Mouse (Mus musculus) layer of hippocampus, adult 18-20 months (tissue): ENCODE measurements around the gene Prune2. TPM values are rescaled to one million over a fixed set of nuclear protein-coding genes. Genes with fewer than 3 reads are reported as not detected.
A peak's percentile ranks its signal among the peaks of the same experiment; 100 is the strongest.

ENCODE experiments used
- DNase-seq, 2 experiments: peaks; one replicate each; pipeline ENCODE4 v3.0.0; 2022; ENCODE audit warnings: low spot score in 2 of 2
- long read RNA-seq: library from polyadenylated mRNA; stranded (forward); transcript quantifications from one replicate; pipeline ENCODE4 v2.0.0, GENCODE M21; 2021
- total RNA-seq, 2 experiments: library from RNA; stranded (reverse); gene quantifications; 2 replicates each; pipeline ENCODE4 v1.2.3; 2021

Gene Prune2
- 10 to 100 TPM; 70.0 to 80.0 TPM for total RNA-seq
- long read RNA-seq, transcript Prune2-207 (11 exons, 2,115 nt): major isoform, 40 of 52 reads
- long read RNA-seq, partial matches to known transcripts: 2 of 52 reads
- long read RNA-seq, other reads (novel, unspliced or antisense): 10 of 52 reads

DNA sequence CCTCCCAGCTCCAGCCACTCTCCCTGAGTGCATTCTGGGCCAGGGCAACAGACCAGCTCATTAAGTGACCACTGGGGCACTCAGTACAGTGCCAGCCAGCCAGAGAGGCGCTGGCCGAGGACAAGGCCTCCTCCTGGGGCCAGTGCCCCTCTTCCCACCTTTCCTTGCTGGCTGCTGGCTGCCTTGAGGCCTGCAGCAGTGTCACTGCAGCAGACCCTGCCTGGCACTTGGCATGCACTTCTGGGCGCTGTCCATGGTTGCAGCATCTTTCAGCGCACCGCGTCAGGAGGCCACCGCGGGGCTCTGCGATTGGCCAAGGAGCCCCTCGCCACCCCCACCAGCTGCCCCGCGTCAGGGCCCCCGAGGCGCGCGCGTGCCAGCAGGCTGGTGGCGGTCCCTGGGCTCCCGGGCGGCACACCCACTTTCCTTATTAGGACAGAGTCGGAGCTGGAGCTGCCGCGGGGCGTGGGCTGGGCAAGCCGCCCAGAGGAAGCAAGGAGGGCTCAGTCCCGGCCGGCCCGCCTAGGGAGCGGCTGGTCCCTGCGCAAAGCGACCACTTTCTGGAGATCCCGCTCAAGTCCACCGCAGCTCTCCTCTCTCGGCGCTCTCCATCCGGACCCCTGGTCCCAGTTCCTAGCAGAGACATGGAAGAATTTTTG, at the start of gene Prune2:
TSS of gene Prune2 (plus strand) at position 506 of the 659 bp plus-strand sequence.
- peak; percentile 9 to 12 for DNase-seq

DNA sequence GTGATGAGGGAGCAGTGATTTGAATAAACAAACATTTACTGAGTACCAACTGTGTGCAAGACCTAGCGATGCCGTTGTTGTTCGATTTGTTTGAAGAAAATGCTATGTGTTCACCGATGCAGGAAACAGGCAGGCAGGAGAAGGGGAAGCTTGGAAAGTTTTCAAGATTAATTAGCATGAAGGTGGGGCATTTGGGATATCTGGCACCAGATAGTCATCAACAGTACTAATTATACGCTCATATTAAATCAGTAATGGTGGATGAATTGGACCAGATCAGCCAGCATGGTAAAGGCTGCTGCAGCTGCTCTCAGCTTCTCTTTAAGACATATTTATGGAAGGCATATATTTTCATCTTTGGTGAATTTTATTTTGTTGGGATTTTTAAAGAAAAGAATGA, 44.4 kb upstream of the Prune2 start:
- DNase-seq: no peak

DNA sequence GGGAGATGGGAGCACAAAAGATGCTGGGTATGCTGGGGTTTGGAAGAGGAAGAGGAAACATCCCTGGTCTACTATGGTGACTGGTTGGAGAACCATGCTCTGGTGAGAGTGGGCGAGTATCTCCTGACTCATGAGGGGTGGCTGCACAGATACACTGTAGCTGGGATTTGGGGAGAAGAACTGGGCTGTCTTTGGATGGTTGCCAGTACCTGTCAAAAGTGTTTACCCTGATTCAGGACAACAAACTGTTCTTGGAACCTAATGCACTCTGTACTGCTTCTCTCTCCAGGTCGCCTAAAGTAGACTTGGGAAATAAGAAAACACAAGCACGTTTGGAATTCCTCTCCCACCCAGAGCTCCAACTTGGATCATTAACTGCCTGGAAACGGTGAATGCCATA, 31.4 kb upstream of the Prune2 start:
- DNase-seq: no peak

DNA sequence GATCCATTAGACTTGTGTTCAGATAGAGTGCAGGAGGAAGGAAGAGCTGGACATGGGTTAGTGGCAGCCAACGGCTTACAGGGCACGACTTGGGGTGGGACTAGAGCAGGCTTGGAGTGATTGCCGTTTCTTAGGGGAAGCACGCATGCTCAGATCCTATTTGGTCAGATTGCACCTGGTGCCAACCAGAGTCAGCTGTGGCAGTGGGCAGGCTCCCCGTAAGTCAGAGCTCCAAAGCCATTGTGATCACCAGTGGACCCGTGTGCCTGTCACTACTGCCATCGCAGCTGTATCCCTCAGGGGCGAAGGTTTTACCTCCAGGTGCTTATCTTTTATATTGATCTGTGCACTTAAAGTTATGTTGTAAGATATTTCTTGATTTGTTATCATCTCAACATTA, 21.3 kb upstream of the Prune2 start:
- no peak for DNase-seq

DNA sequence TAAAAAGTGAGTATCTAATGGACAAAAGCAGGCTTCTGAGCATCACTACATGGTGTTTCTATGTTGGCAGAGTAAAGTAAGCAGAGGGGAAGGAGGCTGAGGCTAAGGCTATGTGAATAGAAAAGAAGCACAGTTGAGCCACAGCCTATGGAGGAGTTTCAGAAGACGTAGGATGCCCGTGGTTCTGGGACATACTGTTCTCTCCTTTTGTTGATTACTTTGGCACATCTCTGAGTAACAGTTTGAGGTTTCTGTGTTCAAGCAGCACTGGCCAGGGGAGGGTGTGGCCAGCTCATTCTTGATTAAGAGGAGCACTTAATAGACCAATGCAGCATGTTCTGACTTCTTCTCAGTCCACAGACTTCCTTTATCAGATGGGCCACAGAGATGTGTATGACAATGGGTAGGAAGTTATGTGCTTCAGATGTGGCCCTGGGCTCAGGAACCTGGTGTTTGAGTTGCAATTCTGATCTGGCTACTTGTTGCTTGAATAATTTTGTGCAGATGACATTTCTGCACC, 7.1 kb upstream of the Prune2 start:
- DNase-seq: no peak

DNA sequence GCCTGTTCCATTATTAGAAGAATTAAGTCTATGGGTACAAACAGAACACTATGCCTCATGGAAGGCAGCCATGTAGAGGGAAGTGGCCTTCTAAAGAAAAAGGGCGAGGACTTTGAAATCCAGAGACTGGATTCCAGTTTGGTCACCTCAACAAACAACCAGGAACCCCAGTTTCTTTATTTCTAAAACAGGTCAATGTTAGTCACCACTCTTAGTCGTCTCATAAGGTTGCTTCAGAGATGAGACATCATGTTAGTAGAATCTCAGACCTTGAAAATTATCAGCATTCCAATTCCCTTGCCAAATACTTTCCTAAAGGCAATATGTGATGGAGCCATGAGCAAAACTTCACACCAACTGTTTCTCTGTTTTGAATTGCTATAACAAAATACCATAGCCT, 6.6 kb upstream of the Prune2 start:
- no peak for DNase-seq

DNA sequence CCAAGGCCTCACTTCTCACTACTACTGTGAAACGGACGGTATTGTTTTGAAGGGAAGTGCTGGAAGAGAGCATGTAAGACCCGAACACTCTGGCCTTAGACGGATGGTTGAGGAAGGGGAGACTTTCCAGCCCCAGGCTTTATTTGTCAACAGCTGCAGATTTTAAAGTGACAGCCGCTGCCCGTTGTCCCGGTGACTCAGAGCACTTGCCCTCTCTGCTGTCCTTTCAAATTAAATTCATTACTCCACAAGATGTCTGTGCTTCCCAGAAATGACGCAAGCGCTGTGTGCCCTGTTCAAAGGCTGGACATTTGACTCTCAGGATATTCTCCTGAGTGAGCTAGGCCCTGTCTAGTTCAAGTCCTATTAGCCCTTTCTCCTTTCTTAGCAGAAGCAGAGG, 5.9 kb upstream of the Prune2 start:
- DNase-seq: no peak

DNA sequence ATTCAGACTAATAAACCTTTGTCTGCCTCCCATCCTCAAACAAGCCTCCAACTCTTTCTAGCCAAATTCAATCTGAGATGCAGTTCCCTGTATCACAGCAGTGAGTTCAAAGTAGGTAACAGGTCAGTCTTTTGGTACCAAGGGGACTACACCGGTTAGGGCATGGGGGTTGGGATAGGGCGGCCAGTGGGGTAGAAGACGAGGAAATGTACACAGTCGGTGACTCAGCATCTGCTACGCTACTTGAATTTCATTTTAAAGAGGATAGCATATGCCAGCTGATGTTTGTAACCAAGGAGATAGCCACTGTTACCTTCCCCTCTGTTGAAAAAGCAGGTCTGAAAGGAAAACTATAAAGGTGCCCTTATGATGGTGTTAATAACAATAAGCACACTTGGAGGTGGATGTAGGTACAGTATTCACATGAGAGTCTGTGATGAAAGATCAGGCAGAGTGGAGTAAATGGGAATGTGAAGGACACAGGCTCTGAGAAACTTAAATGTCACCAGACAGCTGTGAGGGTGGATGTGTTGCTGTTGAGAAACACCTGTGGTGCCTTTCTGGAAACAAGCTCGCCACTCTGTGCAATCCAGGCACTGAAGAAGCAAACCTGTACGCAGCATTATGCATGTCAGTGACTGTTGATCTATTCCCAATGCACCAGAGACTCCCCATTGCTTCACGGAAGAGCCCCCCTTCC, 5.1 kb upstream of the Prune2 start:
- DNase-seq: no peak

DNA sequence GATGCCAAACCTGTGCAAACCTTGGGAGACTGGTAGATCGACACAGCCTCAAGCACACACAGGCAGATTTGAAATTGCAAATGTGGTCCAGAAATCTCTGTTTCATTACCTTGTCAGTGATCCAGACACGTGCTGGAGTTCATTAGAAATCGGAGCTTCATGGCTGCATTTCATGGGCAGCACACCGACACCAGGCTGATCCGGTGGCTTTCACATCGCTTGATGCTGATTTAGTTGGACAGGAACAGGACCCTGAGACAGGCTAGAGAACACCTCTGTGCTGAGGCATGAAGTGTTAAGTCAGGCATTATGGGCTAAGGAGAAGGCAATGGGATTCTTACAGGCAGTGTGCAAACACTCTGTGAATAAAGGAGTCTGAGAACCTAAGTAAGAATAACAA, 1.2 kb upstream of the Prune2 start:
- DNase-seq: no peak

DNA sequence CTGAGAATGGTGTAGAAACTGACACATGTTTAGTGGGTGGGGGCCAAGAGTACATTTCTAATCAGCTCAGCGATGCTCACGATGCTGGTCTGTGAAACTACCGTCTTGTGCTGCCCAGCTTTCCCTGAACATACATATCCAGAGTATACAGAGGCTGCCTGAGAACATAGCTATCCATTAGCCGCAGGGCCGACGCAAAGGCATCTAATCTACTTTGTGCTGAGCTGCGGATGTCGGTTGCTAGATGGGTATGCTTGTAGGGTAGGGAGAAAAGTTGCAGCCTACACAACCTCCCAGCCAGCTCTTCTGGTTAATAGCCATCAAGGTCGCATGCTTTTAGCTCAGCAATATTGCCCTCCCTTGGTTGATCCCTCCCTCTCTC, 696 bp upstream of the Prune2 start:
- DNase-seq: peak in 1 of 2 experiments; percentile 2

DNA sequence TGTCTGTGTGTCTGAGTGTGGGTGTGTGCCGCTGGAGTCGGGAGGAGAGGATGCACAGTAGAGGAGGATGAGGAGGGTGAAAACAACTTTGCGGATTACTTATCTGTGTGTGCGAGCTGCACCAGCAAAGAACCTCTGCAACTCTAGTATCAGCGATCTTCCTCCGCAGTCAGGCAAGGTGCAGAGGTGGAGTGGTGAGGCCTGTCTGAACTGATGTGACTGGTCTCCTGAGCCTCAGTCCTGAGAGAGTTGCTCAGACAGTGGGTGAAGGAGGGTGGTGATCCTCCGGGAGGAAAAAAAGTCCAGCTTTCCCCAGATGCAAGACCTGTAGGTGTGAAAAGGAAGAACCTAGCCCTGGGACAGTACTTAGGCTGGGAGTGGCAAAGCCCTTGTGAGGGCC, 401 bp downstream of the Prune2 start:
- DNase-seq: no peak

DNA sequence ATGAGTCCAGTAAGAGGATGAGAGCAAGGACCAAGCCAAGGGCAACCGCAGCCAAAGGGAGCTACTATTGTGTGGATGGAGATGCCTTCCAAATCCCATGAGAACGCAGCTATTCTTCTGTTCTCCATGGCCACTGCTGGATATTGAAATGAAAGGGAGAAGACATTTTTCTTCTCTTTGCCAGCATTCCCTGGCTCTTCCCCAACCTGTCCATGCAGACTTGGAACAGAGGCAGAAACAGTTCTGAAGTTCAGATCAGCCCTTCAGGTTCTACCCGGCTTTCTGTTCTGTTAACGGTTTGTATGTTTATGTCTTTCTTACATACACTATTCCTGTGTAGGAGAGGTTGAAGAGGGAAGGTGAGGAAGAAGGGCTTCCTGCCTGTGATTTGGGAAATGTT, 3.1 kb downstream of the Prune2 start:
- no peak for DNase-seq

DNA sequence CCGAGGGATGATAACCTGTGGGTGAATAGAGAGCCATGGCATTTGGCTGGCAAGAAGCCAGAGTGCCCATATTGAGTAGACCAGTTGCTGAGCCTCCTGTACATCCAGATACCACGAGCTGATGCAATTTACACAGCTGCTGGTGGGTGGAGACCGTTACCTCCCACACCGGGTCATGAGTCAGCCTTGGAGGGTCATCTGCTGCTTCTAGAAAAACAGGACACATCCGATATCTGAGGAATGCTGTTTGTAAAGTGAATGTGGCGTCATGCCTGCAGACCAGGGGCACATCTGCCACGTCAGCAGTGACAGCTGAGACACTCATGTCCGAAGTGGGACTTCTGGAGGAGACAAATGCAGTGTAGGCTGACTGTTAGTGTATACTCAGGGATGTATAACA, 3.6 kb downstream of the Prune2 start:
- no peak for DNase-seq

DNA sequence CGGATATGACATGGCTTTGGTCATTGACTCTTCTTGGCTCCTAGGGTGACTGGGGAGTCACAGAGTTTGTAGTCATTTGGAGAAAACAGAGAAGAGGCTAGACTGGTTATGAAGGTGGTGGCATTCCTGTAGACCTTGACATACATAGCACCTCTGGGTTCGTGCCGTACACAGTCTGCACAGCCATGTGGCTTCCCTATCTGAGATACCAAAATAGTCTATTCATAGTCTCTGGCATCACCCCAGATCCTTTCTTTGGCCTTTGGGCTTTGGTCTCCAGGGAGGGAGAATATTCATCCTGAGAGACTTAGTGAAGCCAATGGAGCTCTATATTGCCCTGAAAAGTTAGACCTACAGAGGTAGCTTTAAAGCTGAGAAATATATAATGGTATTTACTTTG, 5.1 kb downstream of the Prune2 start:
- DNase-seq: no peak

DNA sequence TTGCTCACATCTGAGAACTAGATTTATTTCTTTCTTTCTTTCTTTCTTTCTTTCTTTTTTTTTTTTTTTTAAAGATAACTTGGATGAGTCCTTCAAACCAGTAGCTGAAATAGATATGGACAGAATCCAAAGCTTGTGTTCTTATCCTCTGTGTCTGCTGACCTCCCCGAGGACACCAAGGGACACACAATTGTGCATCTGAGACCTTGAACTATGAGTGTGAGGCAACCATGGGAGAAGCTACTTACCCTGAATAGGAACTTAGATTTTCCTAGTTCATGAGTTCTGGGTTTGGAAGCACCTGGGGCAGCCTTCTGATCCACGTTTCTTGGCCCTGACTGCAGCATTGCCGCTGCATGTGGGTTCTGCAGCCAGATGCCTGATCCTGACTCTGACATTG, 7.3 kb downstream of the Prune2 start:
- no peak for DNase-seq

DNA sequence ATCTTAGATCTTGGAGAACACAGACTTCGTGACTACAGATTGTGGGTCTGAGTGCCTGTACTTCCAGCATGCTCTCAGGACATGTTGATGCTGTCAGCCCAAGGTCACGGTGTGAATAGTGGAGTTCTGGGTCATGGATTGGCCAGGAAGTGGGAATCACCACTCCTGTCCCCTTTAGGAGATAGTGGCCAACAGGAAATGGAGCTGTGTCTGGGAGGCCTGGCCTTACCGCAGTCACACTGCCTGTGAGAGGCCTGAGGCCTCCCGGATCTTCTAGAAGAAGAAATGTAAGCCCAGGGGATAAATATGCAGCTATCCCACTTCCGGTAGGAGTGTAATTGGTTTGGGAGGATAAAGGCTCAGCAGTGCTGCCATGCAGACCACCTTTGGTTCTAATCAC, 12.8 kb downstream of the Prune2 start:
- DNase-seq: no peak

DNA sequence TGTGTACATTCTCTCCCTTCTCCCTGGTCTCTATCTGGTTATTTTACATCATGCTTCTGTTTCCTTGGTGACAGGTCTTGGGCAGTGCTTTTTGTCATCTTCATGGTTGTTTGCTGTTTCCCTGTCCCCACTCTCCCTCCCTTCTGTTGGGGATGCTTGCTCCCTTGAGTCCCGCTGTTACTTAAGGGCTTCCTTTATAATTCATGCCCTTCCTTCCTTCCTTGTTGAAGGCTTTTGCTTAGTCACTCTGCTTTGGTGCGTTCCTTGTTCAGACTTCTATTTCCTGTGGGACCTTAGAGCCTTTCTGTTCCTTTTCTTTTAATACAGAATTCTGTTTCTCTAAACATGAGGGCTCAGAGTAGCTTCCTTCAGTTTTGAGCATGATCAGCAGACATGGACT, 14.7 kb downstream of the Prune2 start:
- DNase-seq: no peak

DNA sequence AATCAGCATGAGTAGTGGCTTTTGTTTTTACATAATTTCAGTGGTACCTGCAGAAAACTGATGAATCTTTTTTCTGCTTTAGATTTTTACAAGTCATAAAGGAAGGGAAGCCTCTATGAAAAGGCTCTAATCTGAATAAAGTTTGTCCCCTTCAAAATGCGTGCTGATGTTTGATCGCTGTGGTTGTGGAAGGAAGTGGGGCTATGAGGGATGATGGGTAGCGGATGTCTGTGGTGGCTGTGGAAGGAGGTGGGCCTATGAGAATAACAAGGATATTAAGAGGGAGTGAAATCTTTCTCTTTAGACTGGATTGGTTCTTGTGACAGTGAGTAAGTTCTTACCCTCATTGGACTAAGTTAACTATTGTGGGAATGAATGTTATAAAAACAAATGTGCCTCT, 23.0 kb downstream of the Prune2 start:
- no peak for DNase-seq

DNA sequence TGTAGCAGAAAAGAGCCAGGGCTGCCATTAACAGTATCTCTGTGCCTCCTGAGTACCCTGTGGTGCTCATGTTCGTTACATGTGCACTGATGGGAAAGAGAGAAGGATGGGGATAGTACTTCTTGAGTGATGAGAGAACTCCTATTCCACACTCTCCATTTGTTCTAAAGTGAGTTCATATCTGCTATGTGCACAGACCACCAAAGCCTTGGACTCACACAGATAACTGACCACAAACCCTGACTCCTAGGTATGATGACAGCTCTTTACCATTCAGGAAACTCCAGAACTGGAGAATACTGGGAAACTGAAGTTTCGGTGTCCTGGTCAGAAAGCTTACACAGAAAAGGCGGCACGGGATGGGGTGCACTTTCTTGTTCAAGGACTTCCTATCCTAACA, 25.8 kb downstream of the Prune2 start:
- DNase-seq: no peak

DNA sequence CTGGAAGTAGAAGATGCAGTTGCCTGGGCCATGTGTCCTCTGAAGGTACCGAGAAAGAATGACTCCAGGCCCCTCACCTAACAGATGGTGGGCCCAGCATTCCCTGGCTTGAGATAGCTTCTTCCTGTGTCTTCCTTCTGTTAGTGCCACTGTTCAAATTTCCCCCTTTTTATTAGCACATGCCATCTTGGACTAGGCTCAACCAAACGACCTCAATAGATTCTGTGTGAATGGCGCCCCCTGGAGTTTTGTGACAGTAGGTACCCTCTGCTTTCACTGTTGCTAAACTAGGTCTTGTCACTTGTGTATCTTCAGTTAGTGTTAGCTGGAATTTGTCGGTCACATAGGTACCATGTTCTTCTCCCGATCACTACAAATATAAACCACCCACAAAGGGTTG, 29.0 kb downstream of the Prune2 start:
- DNase-seq: peak in 1 of 2 experiments; percentile 20

DNA sequence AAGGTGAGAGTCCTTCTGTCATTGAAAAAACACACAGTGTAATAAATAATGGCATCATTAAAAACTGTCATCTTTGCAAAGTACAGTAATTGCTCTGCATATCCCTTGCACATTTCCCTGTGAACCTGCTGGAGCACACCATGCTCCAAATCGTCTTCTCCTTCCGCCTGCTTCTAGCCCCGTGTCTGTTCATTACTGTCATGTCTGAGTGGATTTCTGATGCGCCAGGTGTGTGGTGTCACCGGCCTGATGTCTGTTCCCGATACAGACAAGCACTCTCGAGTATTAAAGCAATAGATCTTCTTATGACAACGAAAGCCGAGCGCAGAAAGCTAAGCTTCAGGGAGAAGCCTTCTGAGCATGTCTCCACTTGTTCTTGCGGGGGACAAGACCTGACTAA, 32.1 kb downstream of the Prune2 start:
- DNase-seq: no peak

DNA sequence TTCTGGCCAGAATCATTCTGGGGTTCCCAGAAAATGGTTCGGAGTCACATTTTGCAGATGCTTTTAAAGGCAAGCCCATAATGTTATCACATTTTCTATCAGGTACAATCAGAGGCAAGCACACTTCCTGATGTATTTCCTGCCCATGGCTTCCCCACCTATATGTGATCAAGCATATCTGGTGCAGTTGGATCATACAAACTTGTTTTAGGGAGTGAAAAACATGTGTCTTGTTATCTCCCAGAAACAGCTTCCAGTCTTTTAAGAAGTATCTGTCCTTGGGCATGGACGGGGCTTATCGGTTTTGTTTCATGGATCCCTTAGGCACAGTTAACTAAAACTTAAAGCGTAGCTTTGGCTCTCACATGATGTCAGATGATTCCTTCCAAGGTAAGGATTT, 36.2 kb downstream of the Prune2 start:
- DNase-seq: no peak

DNA sequence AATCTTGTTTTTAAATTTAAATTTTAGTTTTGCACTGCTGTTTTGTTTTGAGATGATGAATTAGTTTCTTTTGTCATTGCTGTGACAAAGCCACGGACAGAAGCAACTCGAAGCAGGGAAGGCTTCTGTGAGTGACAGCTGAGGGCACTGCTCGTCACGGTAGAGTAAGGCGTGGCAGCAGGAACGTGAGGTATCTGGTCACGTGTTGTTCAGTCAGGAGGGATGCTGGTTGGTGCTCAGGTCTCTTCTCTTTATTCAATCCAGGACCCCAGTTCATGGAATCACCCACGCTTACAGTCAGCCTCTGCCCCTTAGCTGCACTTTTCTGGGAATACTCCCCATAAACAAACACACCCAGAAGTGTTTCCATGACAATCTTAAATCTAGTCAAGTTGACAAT, 38.3 kb downstream of the Prune2 start:
- no peak for DNase-seq
